Mouse (Mus musculus): ENCODE measurements around the gene Dbil5. TPM values are rescaled to one million over a fixed set of nuclear protein-coding genes. Genes with fewer than 3 reads are reported as not detected.
A peak's percentile ranks its signal among the peaks of the same experiment; 100 is the strongest.
"Not testable (repeated sequence)": the region's sequence is repeated elsewhere in the genome, so short reads cannot be mapped to it uniquely, and the experiment has no call there.

Dbil5 gene
- polyA plus RNA-seq, 1 experiment from 2014 or later = 2.0 TPM

DNA sequence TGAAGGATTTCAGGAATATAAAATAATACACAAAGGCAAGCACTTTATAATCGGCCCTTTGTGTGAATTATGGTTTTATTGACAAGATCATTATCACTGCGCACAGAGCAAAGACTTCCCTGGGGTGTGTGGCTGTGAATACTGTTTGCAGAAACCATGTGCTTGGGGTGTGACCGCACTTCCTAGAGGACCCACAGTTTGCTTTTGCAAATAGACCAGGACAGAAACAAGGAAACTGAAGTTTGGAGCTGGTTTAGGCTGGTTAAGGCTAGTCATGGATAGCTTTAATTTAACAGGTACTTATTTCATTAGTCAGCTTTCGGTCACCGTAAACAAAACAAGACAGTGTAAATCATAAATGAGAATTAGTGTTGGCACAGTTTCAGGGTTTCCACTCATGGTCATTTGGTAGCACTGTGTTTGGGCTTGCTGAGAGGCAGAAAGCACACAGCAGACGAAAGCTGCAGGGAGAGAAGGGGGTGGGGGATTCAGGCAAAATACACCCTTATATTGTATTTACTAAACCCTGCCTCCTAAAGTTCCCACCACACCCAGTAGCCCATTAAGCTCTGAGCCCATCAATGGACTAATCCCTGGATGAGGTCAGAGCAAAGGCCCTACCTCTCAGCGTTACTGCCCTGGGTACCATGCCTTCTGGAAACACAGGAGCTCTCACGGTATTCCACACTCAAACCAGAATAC lies 21.0 kb upstream of the Dbil5 start:
- peak overlapping the region; percentile 15 for H3K9ac ChIP-seq (ENCODE audit: low read length)
- H3K9me3 ChIP-seq (ENCODE audit: control insufficient read depth, low read length) = no peaks in the 10 kb centered on the region
- peak; percentile 84 for ATAC-seq (replicated peaks; ENCODE audit: low FRiP score, low TSS enrichment, low read depth)
- no peaks in the 10 kb centered on the region for H3K27me3 ChIP-seq (replicated peaks; ENCODE audit: control insufficient read depth, insufficient read depth, low read length)
- WGBS = 53% methylated on average over 8 of the region's 8 CpGs
- no peaks in the 10 kb centered on the region for H3K36me3 ChIP-seq (ENCODE audit: control insufficient read depth, insufficient read depth, low read length)
- no peak overlapping the region for H3K4me3 ChIP-seq (ENCODE audit: low read depth, low read length)
- DNase-seq (ENCODE audit: low spot score) = peak; percentile 55
- H3K27ac ChIP-seq (ENCODE audit: low read depth) = peak overlapping the region; percentile 83
- H3K4me1 ChIP-seq (replicated peaks; ENCODE audit: control insufficient read depth, insufficient read depth, low read length) = 0 out of 2 replicates have a peak, but pooled peaks cover 7% of the 10 kb centered on the region
- H3K4me2 ChIP-seq (ENCODE audit: low read length) = peak overlapping the region; percentile 2; the same call in 1 of the 2 replicates

DNA sequence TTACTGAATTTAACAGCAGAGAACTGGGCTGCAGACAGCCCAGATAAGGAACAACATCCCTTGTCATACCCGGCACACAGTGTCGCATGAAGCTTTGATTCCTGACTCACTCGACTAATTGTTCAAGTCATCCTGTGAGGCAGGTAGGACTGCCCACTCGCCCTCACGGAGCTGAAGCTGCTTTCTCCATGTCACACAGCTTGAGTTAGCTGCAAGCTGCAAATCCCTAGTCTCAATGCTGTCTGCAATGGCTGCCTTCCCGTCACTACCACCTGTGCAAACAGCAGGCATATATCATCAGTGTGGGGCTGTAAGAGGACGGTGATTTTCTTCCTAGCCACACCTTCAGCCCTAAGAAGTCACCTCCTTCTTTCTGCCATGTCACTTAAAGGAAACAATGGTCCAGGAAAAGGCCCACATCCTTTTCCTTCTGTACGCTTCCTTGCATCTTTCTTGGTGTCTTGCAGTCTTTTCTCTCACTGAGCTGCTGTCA lies 20.4 kb upstream of the Dbil5 start:
- Histone ChIP-seq H3K9ac (ENCODE audit: low read length) (peak overlapping the region; percentile 15), H3K27me3 (replicated peaks; ENCODE audit: control insufficient read depth, insufficient read depth, low read length) (no peaks in the 10 kb centered on the region), H3K36me3 (ENCODE audit: control insufficient read depth, insufficient read depth, low read length) (no peaks in the 10 kb centered on the region), H3K9me3 (ENCODE audit: control insufficient read depth, low read length) (no peaks in the 10 kb centered on the region), H3K4me3 (ENCODE audit: low read depth, low read length) (no peak overlapping the region), H3K4me1 (replicated peaks; ENCODE audit: control insufficient read depth, insufficient read depth, low read length) (0 out of 2 replicates have a peak, but pooled peaks cover 7% of the 10 kb centered on the region), H3K4me2 (ENCODE audit: low read length) (peak overlapping the region; percentile 2; the same call in 1 of the 2 replicates), H3K27ac (ENCODE audit: low read depth) (peak overlapping the region; percentile 83)
- DNase-seq (ENCODE audit: low spot score) (peak; percentile 61), ATAC-seq (replicated peaks; ENCODE audit: low FRiP score, low TSS enrichment, low read depth) (peak; percentile 33; the same call in 1 of the 2 replicates)
- 45% methylated on average over 8 of the region's 8 CpGs for WGBS

DNA sequence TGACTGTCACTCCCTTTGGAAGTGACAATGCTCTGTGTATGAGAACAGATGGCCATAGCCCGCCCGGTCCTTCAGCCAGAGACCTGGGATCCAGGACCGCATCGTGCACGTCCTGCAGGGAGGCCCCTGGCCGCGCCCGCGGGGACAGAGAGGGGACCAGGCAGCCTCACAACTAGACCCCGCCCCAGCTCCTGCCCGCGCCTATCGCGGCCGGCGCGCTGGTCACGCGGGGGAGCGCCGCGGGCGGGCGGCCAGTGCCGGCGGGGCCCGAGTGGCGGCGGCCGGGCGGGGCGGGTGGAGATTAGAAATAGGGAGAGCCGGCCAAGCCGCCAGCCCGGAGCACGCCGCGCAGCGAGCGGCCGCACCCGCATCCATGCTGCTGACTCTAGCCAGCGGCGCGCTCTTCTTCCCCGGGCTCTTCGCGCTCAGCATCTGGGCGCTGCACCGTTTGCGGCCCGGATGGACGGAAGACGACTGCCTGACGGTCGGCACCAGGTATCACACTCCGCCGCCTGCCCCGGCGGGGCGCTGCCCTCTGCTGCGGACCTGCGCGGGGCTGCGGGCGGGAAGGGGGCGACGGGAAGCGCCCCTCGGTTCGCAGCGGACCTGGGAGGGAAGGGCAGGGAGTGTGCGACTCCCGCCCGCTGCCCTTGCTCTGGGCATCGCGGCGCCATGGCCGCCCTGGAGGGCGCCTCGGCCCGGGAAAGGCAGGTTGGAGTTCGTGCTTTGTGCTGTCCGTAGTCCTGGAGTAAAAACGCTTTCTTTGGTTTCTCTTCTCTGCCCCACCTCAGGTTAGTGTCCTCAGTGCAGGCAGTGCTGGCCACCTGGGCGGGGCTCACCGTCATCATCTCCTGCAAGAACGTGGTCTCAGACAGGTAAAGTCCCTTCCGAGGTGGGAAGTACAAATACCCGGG lies 15.4 kb upstream of the Dbil5 start:
- Histone ChIP-seq H3K9me3 (ENCODE audit: control insufficient read depth, low read length) (no peaks in the 10 kb centered on the region), H3K4me2 (ENCODE audit: low read length) (peak overlapping the region; percentile 79), H3K36me3 (ENCODE audit: control insufficient read depth, insufficient read depth, low read length) (peaks cover 27% of the 10 kb centered on the region), H3K9ac (ENCODE audit: low read length) (peak overlapping the region; percentile 90), H3K27ac (ENCODE audit: low read depth) (peak overlapping the region; percentile 85), H3K4me3 (ENCODE audit: low read depth, low read length) (peak overlapping the region; percentile 89), H3K27me3 (replicated peaks; ENCODE audit: control insufficient read depth, insufficient read depth, low read length) (no peaks in the 10 kb centered on the region), H3K4me1 (replicated peaks; ENCODE audit: control insufficient read depth, insufficient read depth, low read length) (peaks cover 13% of the 10 kb centered on the region; the same call in 1 of the 2 replicates)
- DNase-seq (ENCODE audit: low spot score) (peak; percentile 86), ATAC-seq (replicated peaks; ENCODE audit: low FRiP score, low TSS enrichment, low read depth) (peak; percentile 95)
- under 1% methylated on average over 86 of the region's 90 CpGs for WGBS

DNA sequence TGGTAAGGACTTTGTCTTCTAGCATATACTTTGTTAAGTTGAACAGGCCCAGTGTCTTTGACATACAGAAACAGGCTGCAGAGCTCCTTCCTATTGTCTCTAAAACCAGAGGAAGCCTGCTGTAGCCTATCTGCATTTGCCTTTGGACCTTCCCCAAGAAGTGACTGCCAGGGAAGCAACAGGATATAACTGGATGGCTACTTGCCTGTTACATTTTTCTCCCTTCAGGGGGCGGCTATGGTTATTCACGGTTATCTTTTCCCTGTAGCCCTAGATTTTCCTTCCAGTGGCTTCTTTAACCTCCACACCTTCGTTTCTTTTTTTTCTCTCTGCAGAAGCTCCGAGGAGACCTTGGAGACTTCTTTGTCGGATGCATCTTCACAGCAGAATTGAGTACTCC lies 10.6 kb upstream of the Dbil5 start:
- WGBS = 90% methylated on average over 5 of the region's 5 CpGs
- H3K27ac ChIP-seq (ENCODE audit: low read depth) = no peak overlapping the region

DNA sequence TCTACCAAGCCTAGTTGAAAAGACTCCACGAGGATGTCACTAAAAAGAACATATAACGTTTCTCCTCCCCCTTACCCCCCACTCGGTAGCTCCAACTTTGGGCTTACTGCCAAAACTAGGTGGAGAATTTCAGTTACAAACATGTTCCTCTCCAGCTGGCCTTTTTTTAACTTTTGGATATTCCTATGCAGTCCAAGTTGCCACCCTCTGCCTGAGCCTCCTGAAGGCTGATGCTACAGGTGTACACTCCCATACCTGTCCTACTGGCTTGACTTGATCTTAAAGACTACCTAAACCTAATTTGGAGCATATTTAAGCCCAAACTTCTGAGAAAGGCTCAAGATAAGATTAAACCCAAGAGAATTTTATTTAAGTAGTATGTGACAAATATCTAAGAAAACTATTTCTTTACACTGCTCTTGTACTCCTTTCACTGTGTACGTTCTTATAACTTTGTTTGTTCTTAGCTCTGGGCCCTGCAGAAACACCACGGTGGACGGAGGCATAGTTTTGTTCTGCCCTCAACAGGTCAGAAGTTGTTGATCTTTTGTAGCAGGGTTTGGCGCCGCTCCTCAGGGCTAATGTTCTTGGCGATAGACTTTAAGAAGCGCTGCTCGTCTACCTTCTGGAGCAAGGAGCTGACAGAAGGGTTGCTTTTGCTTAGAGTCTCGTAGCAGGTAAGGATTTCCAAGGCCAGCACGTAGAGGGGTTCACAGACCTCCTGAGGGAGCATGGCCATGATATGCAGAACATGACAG lies 7.0 kb upstream of the Dbil5 start:
- H3K9ac ChIP-seq (ENCODE audit: low read length) = no peak overlapping the region
- WGBS = 74% methylated on average over 13 of the region's 13 CpGs
- no peaks in the 10 kb centered on the region for H3K27me3 ChIP-seq (replicated peaks; ENCODE audit: control insufficient read depth, insufficient read depth, low read length)
- no peak overlapping the region for H3K27ac ChIP-seq (ENCODE audit: low read depth)
- ATAC-seq (replicated peaks; ENCODE audit: low FRiP score, low TSS enrichment, low read depth) (no peak), DNase-seq (ENCODE audit: low spot score) (no peak)
- peaks cover 78% of the 10 kb centered on the region for H3K36me3 ChIP-seq (ENCODE audit: control insufficient read depth, insufficient read depth, low read length)
- H3K4me1 ChIP-seq (replicated peaks; ENCODE audit: control insufficient read depth, insufficient read depth, low read length) = no peaks in the 10 kb centered on the region
- H3K4me2 ChIP-seq (ENCODE audit: low read length) = no peak overlapping the region
- H3K4me3 ChIP-seq (ENCODE audit: low read depth, low read length) = no peak overlapping the region
- H3K9me3 ChIP-seq (ENCODE audit: control insufficient read depth, low read length) = no peaks in the 10 kb centered on the region

More for the DNA sequence above, 10.6 kb upstream of the Dbil5 start:
- DNase-seq (ENCODE audit: low spot score) (no peak), ATAC-seq (replicated peaks; ENCODE audit: low FRiP score, low TSS enrichment, low read depth) (no peak)
- Histone ChIP-seq H3K4me3 (ENCODE audit: low read depth, low read length) (no peak overlapping the region), H3K4me1 (replicated peaks; ENCODE audit: control insufficient read depth, insufficient read depth, low read length) (peaks cover 5% of the 10 kb centered on the region; the same call in 1 of the 2 replicates), H3K9ac (ENCODE audit: low read length) (no peak overlapping the region), H3K4me2 (ENCODE audit: low read length) (no peak overlapping the region), H3K9me3 (ENCODE audit: control insufficient read depth, low read length) (no peaks in the 10 kb centered on the region), H3K36me3 (ENCODE audit: control insufficient read depth, insufficient read depth, low read length) (peaks cover 65% of the 10 kb centered on the region), H3K27me3 (replicated peaks; ENCODE audit: control insufficient read depth, insufficient read depth, low read length) (no peaks in the 10 kb centered on the region)

DNA sequence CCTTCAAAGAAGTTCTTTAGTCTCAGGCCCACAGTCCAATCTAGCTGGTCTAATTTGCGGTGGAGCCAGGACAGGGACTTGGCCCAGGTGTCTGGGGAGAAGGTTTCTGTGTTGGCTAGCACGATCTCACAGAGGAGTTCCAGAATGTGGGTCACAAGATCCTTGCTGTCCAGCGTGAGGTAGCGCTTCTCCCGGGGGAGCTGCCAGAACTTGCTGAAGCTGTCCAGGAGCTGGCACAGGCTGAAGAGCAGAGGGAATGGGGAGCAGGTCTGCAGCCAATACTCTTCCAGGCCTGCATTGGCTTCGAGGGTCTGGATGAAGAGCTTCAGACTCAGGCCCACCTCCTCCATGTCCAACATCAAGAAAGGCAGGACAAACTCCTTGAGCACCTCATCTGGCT lies 5.8 kb upstream of the Dbil5 start:
- H3K4me2 ChIP-seq (ENCODE audit: low read length); H3K4me3 ChIP-seq (ENCODE audit: low read depth, low read length); H3K27me3 ChIP-seq (replicated peaks; ENCODE audit: control insufficient read depth, insufficient read depth, low read length); DNase-seq (ENCODE audit: low spot score); H3K4me1 ChIP-seq (replicated peaks; ENCODE audit: control insufficient read depth, insufficient read depth, low read length); H3K9me3 ChIP-seq (ENCODE audit: control insufficient read depth, low read length); H3K9ac ChIP-seq (ENCODE audit: low read length); H3K27ac ChIP-seq (ENCODE audit: low read depth); ATAC-seq (replicated peaks; ENCODE audit: low FRiP score, low TSS enrichment, low read depth): not testable (repeated sequence)
- 100% methylated on average over 2 of the region's 6 CpGs for WGBS
- peaks cover 67% of the 10 kb centered on the region for H3K36me3 ChIP-seq (ENCODE audit: control insufficient read depth, insufficient read depth, low read length)

DNA sequence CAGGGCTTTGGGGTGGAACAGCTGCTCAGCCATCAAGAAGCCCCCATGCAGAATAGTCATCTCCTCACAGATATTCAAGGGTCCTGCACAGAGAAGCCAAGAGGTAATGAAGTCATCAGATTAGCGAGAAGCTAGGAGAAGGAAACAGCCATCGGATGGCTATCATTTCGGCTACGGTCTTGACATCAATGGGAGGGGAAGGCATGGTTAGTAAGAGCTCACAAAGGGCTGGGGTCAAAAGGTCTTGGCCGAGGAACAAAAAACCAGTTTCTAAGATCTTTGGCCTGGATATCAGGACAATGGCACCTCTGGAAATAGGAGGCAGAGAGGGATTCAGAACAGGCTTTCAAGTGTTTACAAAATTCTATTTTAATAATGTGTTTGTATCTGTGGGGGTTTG lies 3.6 kb upstream of the Dbil5 start:
- ATAC-seq (replicated peaks; ENCODE audit: low FRiP score, low TSS enrichment, low read depth) (no peak), DNase-seq (ENCODE audit: low spot score) (no peak)
- Histone ChIP-seq H3K9ac (ENCODE audit: low read length) (no peak overlapping the region), H3K4me1 (replicated peaks; ENCODE audit: control insufficient read depth, insufficient read depth, low read length) (peaks cover 15% of the 10 kb centered on the region), H3K4me2 (ENCODE audit: low read length) (no peak overlapping the region), H3K9me3 (ENCODE audit: control insufficient read depth, low read length) (no peaks in the 10 kb centered on the region), H3K27ac (ENCODE audit: low read depth) (no peak overlapping the region), H3K27me3 (replicated peaks; ENCODE audit: control insufficient read depth, insufficient read depth, low read length) (no peaks in the 10 kb centered on the region), H3K36me3 (ENCODE audit: control insufficient read depth, insufficient read depth, low read length) (peaks cover 45% of the 10 kb centered on the region), H3K4me3 (ENCODE audit: low read depth, low read length) (no peak overlapping the region)
- WGBS = 83% methylated on average over 5 of the region's 5 CpGs

DNA sequence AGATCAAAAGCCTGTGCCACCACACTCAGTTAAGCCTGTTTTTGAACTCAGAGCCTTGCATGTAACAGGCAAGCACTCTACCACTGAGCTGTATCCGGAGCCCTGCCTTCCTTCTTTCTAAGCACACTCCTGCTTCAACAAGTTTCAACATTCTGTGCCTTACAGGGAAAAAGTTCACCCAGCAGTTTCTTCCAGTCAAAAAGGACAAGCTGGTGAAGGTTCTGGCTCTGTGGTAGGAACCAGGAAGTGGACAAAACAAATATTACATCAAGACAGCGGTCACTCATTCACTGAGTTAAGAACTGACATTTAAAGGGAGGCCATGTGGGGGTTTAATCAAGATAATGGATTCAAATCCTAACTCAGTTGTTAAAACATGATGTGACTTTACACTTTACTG lies 2.4 kb upstream of the Dbil5 start:
- Histone ChIP-seq H3K4me2 (ENCODE audit: low read length) (no peak overlapping the region), H3K9me3 (ENCODE audit: control insufficient read depth, low read length) (no peaks in the 10 kb centered on the region), H3K9ac (ENCODE audit: low read length) (no peak overlapping the region), H3K27ac (ENCODE audit: low read depth) (no peak overlapping the region), H3K4me1 (replicated peaks; ENCODE audit: control insufficient read depth, insufficient read depth, low read length) (peaks cover 15% of the 10 kb centered on the region), H3K27me3 (replicated peaks; ENCODE audit: control insufficient read depth, insufficient read depth, low read length) (no peaks in the 10 kb centered on the region), H3K4me3 (ENCODE audit: low read depth, low read length) (no peak overlapping the region), H3K36me3 (ENCODE audit: control insufficient read depth, insufficient read depth, low read length) (peaks cover 41% of the 10 kb centered on the region)
- no peak for ATAC-seq (replicated peaks; ENCODE audit: low FRiP score, low TSS enrichment, low read depth)
- 88% methylated on average over 2 of the region's 2 CpGs for WGBS
- DNase-seq (ENCODE audit: low spot score) = no peak
